Mouse (Mus musculus) embryonic facial prominence, embryonic 12.5 days (tissue): ENCODE data around the gene Thra. TPM values are rescaled to one million over a fixed set of nuclear protein-coding genes. Genes with fewer than 3 reads are reported as not detected.
A peak's percentile ranks its signal among the peaks of the same experiment; 100 is the strongest.

Experiments
- ATAC-seq: fragments of 200-750 bp; cut with Nextera tagmentation; 2 replicates; pipeline ENCODE4 v1.8.0; 2017; ENCODE audit not compliant: insufficient number of reproducible peaks, insufficient read depth, low FRiP score, low TSS enrichment
- H3K27ac ChIP-seq: fragments of 300-500 bp; sonication (generic); 2 replicates; pipeline ENCODE4 v1.5.1; 2016; ENCODE audit warnings: mild to moderate bottlenecking
- H3K27me3 ChIP-seq: fragments of 300-500 bp; sonication (generic); 2 replicates; pipeline ENCODE4 v1.6.1; 2016; ENCODE audit warnings: mild to moderate bottlenecking, moderate library complexity
- H3K36me3 ChIP-seq: fragments of 300-500 bp; sonication (generic); 2 replicates; pipeline ENCODE4 v1.6.1; 2016; ENCODE audit warnings: mild to moderate bottlenecking
- H3K4me1 ChIP-seq: fragments of 300-500 bp; sonication (generic); 2 replicates; pipeline ENCODE4 v1.6.1; 2016
- H3K4me2 ChIP-seq: fragments of 300-500 bp; sonication (generic); replicated peaks from 2 replicates; pipeline ENCODE4 v1.6.1; 2016; ENCODE audit warnings: mild to moderate bottlenecking, moderate library complexity
- H3K4me3 ChIP-seq: fragments of 300-500 bp; sonication (generic); 2 replicates; pipeline ENCODE4 v1.5.1; 2016; ENCODE audit warnings: mild to moderate bottlenecking
- H3K9ac ChIP-seq: fragments of 300-500 bp; sonication (generic); 2 replicates; pipeline ENCODE4 v1.6.1; 2016; ENCODE audit warnings: mild to moderate bottlenecking, moderate library complexity
- H3K9me3 ChIP-seq: fragments of 300-500 bp; sonication (generic); 2 replicates; pipeline ENCODE4 v1.6.1; 2016; ENCODE audit warnings: mild to moderate bottlenecking, moderate library complexity
- WGBS: fragments of 180-500 bp; shearing (Covaris S2); methylation state at CpG from one replicate; pipeline ENCODE4 v1.1.7; 2016; 5-methylcytosine and 5-hydroxymethylcytosine counted together
- polyA plus RNA-seq: library from polyadenylated mRNA; unstranded; fragments of >200 nt; fragmentation: Nextera tagmentation; extraction: Ambion mirVana; gene quantifications from 2 replicates; pipeline ENCODE4 v1.2.1, GENCODE M21; 2016

Gene Thra
- polyA plus RNA-seq, 1 experiment from 2014 or later, result 29.1 TPM

DNA sequence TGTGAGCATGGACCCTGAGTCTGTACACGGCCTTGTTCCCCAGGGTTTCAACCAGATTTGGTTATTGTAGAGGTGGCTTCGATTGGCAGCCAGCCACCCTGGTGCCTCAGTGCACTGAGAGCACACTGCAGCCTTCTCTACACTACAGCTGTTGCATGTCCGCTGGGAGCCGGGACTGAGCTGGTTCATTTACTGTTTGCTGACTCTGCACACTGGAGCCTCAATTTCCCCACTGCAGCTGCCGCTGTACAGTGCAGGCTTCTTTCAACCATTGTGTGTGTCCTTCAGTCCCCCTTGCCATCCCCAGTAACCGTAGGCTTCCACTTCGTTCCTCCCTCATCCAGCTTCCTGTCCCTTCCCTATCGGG is 429 bp upstream of the Thra start:
- peak overlapping the region; percentile 86 for H3K27ac ChIP-seq
- 9% methylated on average over 8 of the region's 8 CpGs for WGBS
- peak overlapping the region; percentile 81 for H3K4me2 ChIP-seq
- 0 out of 2 replicates have a peak overlapping the region, but pooled peaks have one; percentile 50 for H3K9ac ChIP-seq
- H3K4me3 ChIP-seq, result peak overlapping the region; percentile 69
- no peaks in the 10 kb centered on the region for H3K9me3 ChIP-seq
- H3K27me3 ChIP-seq, result no peaks in the 10 kb centered on the region
- 0 out of 2 replicates have a peak, but pooled peaks have one; percentile 26 for ATAC-seq
- peaks cover 44% of the 10 kb centered on the region for H3K4me1 ChIP-seq
- no peaks in the 10 kb centered on the region for H3K36me3 ChIP-seq

DNA sequence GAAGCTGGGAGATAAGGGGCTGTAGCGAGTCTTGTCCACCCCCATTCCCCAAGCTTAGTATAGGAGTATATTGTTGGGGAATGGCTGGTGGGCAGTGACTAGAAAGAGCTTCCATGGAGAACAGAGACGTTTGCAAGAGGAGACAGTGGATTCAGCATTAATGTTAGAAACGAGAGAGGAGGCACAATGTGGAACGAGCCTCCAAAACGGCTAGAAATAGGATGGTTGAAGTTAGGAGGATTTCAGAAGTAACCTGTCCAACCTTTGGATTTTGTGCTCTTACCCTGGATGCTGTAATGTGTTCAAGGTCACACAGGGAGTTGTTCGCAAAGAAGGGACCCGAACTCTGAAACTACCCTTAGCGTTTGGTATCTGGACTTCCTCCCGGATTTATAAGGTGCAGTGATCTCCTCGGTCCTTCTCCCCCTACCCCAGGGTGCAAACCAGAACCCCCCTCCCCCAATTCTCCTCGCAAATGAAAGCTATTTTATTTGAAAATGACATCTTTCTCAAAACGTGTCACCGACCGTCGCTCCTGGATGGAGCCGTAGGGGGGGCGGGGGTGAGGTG is 698 bp downstream of the Thra start:
- Histone ChIP-seq H3K4me2 (peak overlapping the region; percentile 81), H3K4me1 (peaks cover 53% of the 10 kb centered on the region), H3K4me3 (peak overlapping the region; percentile 69), H3K9me3 (no peaks in the 10 kb centered on the region), H3K9ac (peak overlapping the region; percentile 88), H3K36me3 (no peaks in the 10 kb centered on the region), H3K27me3 (no peaks in the 10 kb centered on the region), H3K27ac (peak overlapping the region; percentile 86)
- under 1% methylated on average over 17 of the region's 17 CpGs for WGBS
- ATAC-seq, result no peak

DNA sequence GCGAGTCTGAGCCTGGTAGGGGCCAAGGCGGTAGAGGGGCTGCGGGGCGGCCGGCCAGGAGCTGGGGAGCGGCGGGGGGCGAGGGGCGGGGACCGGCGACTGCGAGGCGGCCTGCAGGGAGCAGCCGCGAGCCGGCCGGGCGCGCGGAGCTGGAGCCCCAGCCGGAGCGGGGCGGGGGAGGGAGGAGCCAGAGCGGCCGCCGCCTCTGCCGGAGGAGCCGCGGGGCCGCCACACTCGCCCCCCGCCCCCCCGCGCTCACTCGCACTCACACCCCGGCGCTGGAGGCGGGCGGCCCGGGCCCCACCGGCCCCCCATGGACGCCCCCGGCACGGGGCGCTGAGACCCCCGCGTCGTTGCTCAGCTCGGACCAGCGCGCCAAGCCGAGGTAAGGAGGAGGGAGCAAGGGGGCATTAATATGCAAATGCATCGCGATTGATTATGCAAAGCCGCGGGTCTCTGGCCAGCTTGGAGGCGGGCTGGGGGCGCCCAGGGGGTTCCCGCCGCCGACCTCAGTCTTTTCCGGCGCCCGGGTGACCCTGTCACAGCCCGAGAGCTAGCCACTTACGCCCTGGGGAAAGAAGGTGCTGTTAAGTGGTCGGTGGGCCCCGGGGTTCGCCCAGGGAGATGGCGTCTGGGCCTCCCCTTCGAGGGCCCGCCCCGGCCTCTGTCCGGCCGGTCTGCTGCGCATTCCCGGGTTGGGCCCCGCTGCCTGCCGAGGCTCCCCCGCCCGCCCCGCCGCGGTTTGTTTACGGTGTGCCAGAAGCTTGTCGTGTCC is 1.4 kb downstream of the Thra start:
- H3K9me3 ChIP-seq, result no peaks in the 10 kb centered on the region
- no peaks in the 10 kb centered on the region for H3K27me3 ChIP-seq
- peak overlapping the region; percentile 81 for H3K4me2 ChIP-seq
- peak; percentile 55 for ATAC-seq
- H3K9ac ChIP-seq, result peak overlapping the region; percentile 88
- WGBS, result under 1% methylated on average over 75 of the region's 86 CpGs
- H3K27ac ChIP-seq, result peak overlapping the region; percentile 73
- H3K4me1 ChIP-seq, result peaks cover 60% of the 10 kb centered on the region
- H3K4me3 ChIP-seq, result peak overlapping the region; percentile 69
- no peaks in the 10 kb centered on the region for H3K36me3 ChIP-seq

DNA sequence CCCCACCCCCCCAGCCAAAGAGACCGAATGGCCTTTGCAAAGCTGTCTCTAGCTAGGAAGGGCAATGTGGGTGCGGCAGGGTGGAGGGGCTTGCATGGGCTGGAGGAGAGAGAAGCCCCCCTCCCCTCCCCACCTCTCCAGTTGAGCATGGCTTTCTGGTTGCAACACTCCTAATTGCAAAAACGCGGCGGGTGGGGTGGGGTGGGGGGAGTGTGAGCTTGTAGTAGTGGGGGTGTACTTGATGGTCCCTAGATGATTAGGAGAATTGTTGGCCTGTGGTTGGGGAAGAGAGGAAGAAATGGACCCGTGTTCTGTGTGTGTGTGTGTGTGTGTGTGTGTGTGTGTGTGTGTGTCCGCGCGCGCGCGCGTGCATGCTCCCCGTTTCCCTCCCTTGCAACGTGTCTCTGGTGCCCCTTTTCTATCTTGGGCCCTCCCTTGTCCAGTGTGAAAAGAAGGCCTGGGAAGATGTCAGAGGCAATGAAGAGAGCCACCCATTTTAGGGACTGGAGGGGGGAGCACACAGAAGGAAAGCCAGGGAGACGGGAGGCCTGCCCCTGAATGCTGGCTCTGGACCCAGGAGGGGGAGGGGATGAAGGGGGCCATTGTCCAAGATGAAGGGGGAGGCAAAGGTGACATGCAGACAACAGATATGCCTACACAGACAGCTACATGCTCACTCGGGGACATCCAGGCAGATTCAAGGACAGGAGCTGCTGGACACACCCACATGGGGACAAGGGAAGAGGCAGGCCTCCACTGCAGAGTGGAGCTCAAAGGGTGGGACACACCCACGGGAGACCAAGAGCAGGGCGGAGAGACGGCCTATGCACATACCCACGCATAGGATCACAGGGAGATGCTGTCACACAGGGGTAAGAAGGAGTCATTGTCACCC is 2.2 kb downstream of the Thra start:
- WGBS, result 8% methylated on average over 21 of the region's 21 CpGs
- Histone ChIP-seq H3K36me3 (no peaks in the 10 kb centered on the region), H3K27me3 (no peaks in the 10 kb centered on the region), H3K9ac (peak overlapping the region; percentile 88), H3K27ac (peak overlapping the region; percentile 73), H3K4me3 (peak overlapping the region; percentile 69), H3K4me2 (peak overlapping the region; percentile 81), H3K4me1 (peaks cover 68% of the 10 kb centered on the region), H3K9me3 (no peaks in the 10 kb centered on the region)
- ATAC-seq, result no peak

GRCm38 (mm10) chr11:98743655-98744345 is 3.4 kb downstream of the Thra start:
- H3K9me3 ChIP-seq, result no peaks in the 10 kb centered on the region
- H3K9ac ChIP-seq, result peak overlapping the region; percentile 39; the same call in 1 of the 2 replicates
- H3K4me1 ChIP-seq, result peaks cover 80% of the 10 kb centered on the region
- H3K27me3 ChIP-seq, result no peaks in the 10 kb centered on the region
- H3K36me3 ChIP-seq, result no peaks in the 10 kb centered on the region
- H3K27ac ChIP-seq, result peak overlapping the region; percentile 77
- peak overlapping the region; percentile 69 for H3K4me3 ChIP-seq
- H3K4me2 ChIP-seq, result peak overlapping the region; percentile 81
- no peak for ATAC-seq
- 7% methylated on average over 9 of the region's 9 CpGs for WGBS

- H3K27ac ChIP-seq, result peak overlapping the region; percentile 77
- peak overlapping the region; percentile 69; the same call in 1 of the 2 replicates for H3K4me3 ChIP-seq
- WGBS, result 38% methylated on average over 7 of the region's 7 CpGs
Observed at GRCm38 (mm10) chr11:98744456-98745019, 4.1 kb downstream of the Thra start.

DNA sequence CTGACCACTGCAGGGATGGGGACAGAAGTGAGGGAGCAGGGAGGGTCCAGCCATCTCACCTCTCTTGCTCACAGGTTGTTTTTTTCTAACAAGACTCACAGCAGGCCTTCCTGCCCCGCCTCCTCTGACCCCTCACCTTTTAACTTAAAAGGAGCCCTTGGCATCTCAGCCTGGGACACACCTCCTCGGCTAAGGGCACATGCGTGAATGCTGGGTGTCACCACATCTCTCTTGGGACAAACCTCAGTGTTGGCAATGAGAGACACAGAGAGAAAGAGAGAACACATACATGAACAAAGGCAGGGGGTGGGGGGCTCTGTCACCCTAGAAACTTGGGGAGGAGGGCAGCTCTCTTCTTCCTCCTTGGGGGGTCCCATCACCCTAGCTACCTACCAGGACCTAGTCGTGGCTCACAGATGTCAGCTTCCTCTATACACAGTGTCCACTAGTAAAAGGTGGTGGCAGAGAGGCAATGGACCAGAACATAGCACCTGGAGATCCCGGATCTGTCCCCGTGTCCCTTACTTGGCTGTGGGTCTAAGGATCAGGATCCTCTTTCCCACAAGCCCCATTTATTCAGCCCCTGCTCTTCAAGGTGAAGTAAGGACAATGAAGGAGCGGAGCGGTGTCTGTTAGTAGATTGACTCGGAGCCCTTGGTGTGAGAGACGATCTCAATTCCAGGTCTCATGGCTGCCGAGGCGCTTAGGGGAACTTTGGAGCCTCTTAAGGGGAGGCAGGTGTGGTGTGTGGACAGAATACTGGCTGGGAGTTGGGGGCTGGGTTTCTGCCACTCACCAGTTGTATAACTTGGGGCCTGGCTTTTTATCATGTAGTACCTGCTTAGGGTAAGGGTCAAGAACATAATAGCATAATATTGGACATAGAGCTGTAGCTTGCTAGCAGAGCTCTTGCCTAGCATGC is 5.8 kb downstream of the Thra start:
- Histone ChIP-seq H3K27me3 (no peaks in the 10 kb centered on the region), H3K4me2 (peak overlapping the region; percentile 46; the same call in 1 of the 2 replicates), H3K4me3 (no peak overlapping the region), H3K9ac (no peak overlapping the region), H3K27ac (peak overlapping the region; percentile 85), H3K9me3 (no peaks in the 10 kb centered on the region), H3K4me1 (peaks cover 88% of the 10 kb centered on the region), H3K36me3 (no peaks in the 10 kb centered on the region)
- no peak for ATAC-seq
- 49% methylated on average over 12 of the region's 12 CpGs for WGBS

More at GRCm38 (mm10) chr11:98744456-98745019, 4.1 kb downstream of the Thra start:
- peaks cover 87% of the 10 kb centered on the region for H3K4me1 ChIP-seq
- ATAC-seq, result no peak
- H3K9ac ChIP-seq, result peak overlapping the region; percentile 39; the same call in 1 of the 2 replicates
- H3K4me2 ChIP-seq, result peak overlapping the region; percentile 81
- H3K36me3 ChIP-seq, result no peaks in the 10 kb centered on the region
- H3K9me3 ChIP-seq, result no peaks in the 10 kb centered on the region
- H3K27me3 ChIP-seq, result no peaks in the 10 kb centered on the region

GRCm38 (mm10) chr11:98746855-98747693 is 6.6 kb downstream of the Thra start:
- Histone ChIP-seq H3K9ac (peak overlapping the region; percentile 1; the same call in 1 of the 2 replicates), H3K4me2 (peak overlapping the region; percentile 46), H3K27me3 (no peaks in the 10 kb centered on the region), H3K36me3 (no peaks in the 10 kb centered on the region), H3K27ac (peak overlapping the region; percentile 85), H3K4me3 (peak overlapping the region; percentile 22; the same call in 1 of the 2 replicates), H3K4me1 (peaks cover 94% of the 10 kb centered on the region), H3K9me3 (no peaks in the 10 kb centered on the region)
- 5% methylated on average over 17 of the region's 19 CpGs for WGBS
- peak; percentile 76 for ATAC-seq

DNA sequence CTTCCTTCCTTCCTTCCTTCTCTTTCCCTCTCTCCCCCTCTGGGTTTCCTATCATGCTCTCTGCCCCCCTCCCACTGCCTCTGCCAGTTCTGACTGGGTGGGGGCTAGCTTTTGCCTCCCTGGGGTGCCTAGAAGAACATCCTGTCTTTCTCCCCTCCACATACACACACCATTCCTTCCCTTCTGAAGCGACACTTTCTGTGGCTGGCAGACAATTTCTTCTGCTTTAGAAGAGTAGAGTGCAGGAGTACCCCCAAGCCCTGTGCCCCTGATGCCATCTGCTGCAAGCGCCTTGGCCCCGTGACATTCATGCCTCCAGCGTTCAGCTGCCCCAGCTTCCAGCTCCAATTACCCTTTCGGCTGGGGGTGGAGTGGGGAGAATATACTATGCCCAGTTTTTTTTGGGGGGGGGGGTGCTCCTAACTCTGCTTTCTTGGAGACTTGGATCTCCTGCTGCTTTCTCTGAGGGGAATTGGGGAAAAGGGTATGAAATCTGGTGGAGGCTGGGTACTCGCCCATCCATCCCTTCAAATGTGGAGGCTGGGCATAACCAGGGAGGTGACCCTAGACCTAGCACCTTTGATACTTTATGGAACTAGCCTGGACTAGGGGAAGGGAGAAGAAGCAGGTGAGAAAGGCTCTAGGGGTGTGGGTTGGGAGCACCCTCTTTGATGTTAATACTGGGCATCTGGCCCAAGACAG is 7.5 kb downstream of the Thra start:
- 25% methylated on average over 6 of the region's 6 CpGs for WGBS
- no peaks in the 10 kb centered on the region for H3K9me3 ChIP-seq

More for the DNA sequence above, 7.5 kb downstream of the Thra start:
- Histone ChIP-seq H3K36me3 (no peaks in the 10 kb centered on the region), H3K4me1 (peaks cover 88% of the 10 kb centered on the region), H3K27ac (peak overlapping the region; percentile 85), H3K4me3 (no peak overlapping the region), H3K9ac (peak overlapping the region; percentile 17; the same call in 1 of the 2 replicates), H3K27me3 (no peaks in the 10 kb centered on the region), H3K4me2 (peak overlapping the region; percentile 46)
- ATAC-seq, result no peak
